Mouse (Mus musculus) hematopoietic stem cell, adult 5-6 weeks (primary cell): ENCODE measurements at regions not wholly inside any gene's neighbourhood (a gene's known extent, or its start where the extent isn't known, plus 50 kb on each side); places are given as distances from the start of the nearest gene placed in this dataset.

Experiments used
- ATAC-seq, 2 experiments: fragments of 125-278 bp in 1 of 2; replicated peaks in 1 of 2; 2 replicates each; pipeline ENCODE4 v1.8.0; 2016 to 2017; ENCODE audit warnings: inconsistent platforms in 2 of 2, mild to moderate bottlenecking in 2 of 2, moderate number of reproducible peaks in 2 of 2, low read depth in 1 of 2, moderate TSS enrichment in 1 of 2; ENCODE audit not compliant: low FRiP score in 2 of 2, poor library complexity in 2 of 2, severe bottlenecking in 2 of 2, insufficient read depth in 1 of 2, low TSS enrichment in 1 of 2

DNA sequence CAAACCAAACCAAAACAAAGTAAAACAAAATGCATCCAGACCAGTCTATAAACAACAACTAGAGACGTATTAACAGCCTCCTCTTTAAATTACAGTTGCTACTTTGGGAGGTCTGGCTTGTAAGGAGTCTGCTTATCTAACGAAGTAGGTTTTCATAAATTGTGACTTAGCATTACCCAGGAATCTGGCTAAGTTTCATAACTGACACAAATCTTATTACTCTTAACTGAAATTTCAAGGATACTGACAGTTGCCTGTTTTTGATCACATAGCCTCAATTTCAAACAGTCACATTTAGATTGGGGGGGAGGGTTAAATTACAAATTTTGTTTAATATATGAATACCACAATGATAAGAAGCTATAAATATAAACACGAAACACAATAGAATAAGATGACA is 2097.5 kb downstream of the 9330182O14Rik start:
- ATAC-seq, result no peak

DNA sequence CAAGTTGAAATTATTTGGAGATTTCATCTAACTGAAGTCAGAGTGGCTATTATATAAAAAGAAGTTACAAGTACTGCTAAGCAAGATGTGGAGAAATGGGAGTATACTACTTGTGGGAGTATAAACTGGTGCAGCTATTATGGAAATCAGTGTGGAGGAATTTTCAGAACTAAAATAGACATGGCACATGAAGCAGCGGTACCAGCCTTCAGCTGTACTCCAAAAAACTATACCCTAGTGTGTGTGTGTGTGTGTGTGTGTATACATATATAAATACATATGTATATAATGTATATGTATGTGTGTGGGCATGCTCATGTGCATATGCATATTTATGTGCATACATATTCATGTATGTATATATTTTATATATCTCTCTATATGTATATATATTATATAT is 2112.6 kb downstream of the 9330182O14Rik start:
- no peak; a peak in 1 of 4 replicates for ATAC-seq

DNA sequence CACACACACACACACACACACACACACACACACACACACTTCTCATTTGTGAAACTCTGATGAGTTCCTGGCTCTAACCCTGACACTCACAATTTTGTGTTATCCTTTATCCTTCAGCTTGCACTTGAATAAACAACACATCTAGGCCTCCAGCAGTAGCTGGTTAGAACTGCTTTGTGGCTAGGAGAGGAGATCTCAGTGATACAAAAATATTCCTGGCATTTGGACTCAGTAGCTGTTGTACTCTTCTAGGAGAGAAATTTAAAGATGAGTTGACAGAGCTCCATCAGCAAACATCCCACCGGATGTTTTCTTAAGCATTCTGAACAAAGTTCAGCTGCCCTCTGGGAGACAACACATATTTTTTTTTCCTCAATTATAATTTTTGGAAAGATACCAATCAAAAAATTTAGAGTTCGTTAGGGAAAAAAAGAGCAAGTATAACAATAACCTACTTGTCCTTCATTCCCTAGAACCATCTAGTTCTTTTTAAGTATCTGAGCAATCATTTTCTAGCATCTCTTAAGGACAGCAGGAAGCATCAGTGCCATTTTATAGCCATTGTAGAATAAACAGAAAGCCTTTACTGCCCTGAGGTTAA is 2118.7 kb downstream of the 9330182O14Rik start:
- no peak for ATAC-seq

DNA sequence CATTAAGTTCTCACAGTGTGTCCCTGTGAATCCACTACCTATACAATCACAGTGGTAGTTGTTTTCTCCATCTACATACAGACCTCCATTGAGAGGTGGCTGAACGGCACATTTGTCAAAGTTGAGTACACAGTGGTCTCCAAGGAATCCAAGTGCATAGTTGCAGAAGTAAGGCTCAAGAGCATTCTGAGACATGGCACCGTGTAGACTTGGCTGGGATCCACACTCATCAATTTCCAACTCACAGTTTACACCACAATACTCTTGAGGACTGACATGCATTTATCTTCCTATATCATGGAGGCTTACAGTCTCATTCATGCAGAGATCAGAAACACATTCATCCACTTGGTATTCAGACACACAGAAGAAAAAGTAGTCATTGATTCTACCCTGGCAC is 2122.2 kb downstream of the 9330182O14Rik start:
- no peak for ATAC-seq

DNA sequence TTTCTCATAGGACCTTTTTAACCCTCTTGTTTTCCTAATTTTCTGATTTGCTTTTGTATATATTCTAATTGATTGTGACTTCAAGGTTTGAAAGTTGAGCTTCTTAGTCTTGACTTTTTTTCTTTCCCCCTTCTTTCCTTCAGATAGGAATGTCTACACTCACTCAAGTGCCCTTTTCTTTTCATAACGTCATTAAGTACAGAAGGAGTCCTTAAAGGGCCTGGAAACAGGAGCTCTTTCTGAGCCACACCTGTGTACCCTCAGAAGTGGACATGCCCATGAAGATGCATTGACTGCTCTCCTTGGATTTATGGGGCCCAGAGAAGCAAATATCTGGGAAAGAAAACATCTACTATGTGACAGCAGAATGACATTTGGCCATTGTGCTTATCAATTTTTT is 2141.0 kb downstream of the 9330182O14Rik start:
- no peak for ATAC-seq

DNA sequence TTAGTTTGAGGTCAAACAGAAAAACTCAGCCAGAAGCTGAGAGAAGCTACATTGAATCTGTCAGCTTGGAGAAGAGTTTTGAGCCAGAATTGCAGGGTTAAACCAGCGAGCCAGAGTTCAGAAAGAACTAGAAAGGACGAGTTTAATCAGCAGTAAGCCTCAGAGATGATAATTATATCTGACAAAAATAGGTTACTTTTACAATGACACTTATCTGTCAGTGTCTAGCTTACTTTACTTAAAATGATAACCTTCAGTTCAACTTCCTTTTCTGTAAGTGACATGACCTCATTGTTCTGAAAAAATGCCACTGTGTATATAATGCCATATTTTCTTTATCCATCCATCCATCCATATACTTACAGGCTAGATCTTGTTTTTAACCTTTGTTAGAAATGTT is 2143.1 kb downstream of the 9330182O14Rik start:
- no peak for ATAC-seq

DNA sequence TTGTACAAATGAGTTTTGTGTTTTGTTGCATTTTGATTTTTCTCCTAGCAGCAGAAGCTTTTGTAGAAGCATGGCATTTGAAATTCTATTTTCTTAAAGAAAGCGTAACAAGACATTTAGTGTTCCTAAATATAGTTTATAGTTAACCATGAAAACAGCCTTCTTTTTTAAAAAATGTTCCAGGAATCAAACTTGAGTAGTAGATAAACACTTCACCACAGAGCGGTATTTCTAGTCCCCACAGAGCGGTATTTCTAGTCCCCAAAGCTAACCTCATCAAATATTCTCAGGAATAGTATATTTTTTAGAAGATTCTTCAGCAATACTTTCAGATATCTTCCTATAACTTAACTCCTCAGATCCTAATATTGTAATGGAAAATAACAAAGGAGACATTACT is 2146.6 kb downstream of the 9330182O14Rik start:
- ATAC-seq, result no peak

DNA sequence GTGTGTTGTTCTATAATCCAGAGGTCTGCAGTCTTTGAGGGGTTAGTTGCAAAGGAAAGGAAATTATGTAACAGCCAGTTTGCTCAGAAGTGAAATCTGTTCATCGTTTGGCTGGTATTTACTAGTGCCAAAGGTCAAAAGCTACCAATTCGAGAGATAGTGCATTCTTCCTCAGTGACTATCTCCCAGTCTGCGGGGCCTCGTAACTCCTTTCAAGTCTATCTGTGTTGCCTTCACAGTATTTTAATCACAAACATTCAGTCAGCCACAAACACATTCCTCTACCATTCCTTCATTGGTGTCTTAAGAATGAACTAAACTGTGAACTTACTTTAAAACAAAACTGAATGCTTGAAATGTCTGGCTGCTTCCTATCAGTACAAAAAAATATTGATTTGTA is 2162.2 kb downstream of the 9330182O14Rik start:
- no peak for ATAC-seq

DNA sequence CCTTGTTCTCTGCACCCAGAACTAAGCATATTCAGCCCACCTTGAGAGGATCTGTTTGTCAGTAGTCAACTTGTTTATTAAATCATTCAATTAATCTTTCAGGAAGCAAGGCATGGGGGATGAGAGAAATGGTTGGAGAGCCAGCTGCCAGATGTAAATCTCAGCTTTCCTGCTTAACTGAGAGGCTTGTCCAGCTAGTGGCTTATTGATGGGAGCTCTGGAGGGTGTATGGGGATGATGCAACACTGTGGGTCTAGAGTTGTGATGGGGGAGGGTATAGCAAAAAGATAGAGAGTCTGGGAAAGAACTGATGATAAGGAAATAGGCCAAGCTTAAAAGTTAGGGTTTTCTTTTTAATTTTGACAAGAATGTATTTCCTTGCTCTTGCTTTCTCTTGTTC is 2163.3 kb downstream of the 9330182O14Rik start:
- no peak for ATAC-seq

DNA sequence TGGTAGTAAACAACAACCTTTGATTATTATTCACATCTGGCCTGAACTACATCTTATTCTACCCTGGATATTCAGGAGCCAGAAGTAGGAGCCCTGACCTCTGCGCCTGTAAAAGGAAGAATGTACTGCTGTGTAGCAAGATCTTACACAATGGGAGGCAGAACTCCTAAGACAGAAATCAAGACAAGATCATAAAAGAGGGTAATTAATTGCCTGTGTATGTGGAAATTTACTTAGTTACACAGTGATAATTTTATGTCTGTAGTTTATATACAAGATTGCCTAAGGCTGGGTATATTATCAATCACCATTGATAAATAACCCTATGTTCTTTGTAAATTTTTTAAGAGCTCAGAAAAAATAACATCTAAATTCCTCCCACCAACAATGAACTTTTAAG is 2167.8 kb downstream of the 9330182O14Rik start:
- no peak for ATAC-seq

DNA sequence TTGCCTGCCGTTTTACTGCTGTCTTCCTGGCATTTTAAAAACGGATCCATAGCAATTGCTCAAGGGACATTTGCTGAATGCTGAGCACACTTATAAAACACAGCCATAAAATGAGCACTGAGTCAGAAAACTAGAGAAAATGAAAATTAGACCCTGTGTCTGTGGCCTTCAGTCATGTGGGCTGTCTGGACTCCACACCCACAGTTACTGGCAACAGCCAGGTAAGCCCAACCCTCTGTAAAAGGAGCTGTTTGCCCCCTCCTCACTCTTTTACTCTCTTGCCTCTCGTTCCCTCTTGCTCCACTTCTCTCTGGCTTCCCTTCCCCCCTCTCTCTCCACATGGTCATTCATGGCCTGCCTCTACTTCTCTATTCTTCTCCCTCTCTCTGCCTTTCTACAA is 2169.9 kb downstream of the 9330182O14Rik start:
- no peak for ATAC-seq

DNA sequence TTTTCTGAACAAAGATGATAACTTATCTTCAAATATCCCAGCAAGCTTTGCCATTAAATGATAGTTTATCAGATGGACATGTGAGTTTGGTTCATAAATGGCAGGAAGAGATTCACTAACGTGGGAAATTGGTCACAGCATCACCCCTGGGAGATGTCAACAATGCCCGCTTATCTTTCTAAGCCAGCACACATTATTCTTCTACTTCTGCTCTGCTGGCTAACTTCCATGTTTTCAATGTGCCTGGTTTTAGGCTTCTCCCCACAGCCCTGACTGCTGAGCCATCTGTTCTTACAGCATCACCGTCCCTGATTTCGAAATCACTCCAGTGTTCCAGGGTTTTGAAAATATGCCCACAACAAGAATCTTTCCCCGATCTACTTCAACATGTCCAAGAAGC is 2175.4 kb downstream of the 9330182O14Rik start:
- ATAC-seq, result 0 out of 4 replicates have a peak, but pooled peaks of 1 of the 2 experiments have one; percentile 27

DNA sequence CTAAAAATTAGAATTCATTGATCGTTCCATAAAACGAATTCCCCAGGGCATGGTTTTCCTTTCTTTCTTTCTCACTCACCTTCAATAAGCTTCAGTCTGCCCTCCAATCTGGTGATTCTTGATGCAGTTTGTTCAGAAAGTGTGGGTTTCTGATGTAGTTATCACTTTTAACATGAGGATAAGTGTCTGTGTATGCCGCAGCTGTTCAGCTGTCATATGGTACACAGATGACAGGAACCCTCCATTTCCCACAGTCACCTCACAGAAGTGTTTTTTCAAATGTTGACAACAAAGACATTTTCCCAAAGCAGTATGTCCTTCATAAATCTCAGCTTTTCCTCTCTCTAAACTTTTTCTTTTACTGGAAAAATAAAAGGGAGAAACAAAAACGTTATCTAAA is 2177.0 kb downstream of the 9330182O14Rik start:
- no peak for ATAC-seq

DNA sequence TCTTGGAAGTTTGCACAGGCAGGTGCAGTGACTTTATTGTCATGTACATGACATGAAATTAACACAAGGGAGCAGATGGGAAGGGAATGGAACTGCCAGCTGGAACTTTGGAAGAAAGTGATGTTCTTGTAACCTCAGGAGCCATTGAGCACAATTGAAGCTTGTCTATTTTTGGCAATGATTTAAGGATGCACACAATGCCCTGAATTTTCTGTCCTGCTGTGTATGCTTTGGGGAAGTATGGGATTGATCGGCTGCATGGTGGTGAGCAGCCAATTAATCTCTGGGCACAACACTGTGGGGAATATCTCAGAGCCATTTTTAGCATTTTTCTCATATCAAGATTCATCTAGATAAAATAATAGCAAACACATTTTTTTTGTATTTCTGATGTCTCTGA is 2186.2 kb downstream of the 9330182O14Rik start:
- no peak for ATAC-seq

DNA sequence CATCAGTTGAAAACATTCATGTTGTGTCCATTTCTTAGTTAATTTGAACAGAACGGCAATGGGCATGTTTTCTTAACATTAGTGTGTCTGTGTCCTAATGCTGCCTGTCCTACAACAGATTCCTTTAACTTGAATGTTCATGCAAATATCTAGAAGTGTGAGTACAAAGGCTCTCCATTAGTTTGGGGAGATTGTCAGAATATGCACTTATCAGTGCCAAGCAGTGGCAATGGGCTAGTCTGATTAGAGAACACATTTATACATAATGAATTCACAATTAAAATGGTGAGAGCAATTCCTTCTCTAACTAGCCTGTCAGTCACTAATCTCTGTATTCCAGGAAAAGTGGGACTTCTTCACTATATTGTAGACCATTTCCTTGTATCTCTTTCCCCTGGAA is 2188.8 kb downstream of the 9330182O14Rik start:
- no peak for ATAC-seq

DNA sequence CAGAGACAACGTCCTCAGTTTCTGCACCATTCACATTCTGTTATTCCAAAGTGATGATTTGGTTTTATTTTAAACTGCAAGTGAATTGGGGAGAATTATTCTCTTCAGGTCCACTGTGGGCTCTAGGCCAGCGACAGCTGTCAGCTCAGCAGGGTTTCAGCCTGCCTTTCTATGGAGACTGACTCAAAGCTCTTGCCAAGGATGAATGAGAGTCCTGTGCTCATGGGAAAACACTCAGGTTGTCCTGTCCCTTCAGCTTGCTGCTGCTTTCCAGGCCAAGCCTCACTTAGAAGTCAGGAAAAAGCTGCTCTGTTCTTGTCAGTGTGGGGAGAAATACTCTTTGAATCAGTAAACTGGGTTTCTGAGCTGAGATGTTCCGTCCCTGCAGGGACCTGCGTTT is 2191.1 kb downstream of the 9330182O14Rik start:
- ATAC-seq, result no peak

DNA sequence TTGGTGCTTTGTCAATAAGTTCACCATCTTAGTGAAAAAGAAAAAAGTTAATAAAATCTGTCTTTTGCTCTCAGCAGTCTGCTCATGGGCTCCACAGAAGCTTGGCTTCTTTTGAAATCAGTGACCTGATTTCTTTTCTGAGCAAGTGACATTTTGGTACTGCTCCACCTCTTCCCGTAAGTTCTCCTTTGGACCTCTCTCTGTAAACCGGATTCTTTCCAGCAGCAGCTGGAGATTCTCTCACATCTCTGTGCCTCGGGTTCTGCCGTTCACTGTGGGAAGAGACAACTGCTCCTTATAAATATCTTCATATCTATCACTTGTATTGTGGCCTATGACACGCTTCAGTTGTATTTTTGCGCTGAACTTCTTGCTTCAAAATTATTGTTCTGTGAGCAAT is 2194.4 kb downstream of the 9330182O14Rik start:
- no peak for ATAC-seq

DNA sequence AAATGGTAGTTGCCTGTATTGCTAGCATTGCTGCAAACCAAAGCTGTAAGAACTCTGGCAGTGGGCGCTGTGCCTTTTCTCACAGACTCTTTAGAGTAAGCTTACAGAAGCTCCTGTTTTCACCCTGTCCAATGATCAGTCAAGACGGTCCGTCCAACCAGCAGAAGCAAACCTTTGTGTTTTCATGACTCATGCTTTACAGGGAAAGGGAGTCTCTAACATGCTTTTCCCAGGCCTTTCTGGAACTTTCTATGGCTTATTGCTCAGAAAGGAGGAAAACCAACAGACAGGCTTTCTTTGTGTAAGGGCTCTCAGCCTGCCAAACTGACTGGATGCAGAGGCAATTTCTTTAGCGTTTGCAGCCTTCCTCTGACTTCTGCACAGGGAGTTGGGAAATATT is 2195.6 kb downstream of the 9330182O14Rik start:
- ATAC-seq, result no peak

DNA sequence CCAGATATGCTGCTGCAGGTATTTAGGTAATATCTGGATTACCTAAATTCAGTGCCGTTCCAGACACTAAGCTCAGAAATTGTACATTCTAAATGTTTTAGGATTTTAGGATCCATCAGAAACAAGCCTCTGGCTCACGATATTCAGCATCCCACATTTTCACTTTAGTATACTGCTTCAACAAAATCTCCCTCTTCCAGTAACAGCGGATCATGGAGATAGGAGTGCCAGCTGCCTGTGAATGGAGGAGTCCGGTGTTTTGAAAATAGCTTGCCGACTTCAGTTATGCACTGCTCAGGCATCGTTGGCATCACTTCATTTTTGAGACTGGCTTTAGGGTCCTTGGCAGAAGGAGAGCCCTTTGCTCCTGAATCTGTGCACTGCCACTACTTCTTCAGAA is 2199.5 kb downstream of the 9330182O14Rik start:
- no peak for ATAC-seq

DNA sequence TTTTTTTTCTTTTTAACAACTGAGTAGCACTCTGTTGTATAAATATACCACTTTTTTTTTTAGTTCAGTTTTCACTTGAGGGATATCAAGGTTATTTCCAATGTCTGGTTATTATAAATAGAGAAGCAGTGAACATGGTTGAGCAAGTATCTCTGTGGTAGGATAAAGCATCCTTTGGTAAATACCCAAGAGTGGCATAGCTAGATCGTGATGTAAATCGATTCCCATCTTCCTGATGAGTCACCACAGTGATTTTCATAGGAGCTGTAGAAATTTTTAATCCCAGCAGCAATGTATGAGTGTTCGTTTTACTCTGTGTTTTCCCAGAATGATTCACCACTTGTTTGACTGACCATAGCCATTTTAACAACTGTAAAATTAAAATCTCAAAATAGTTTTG is 2212.0 kb downstream of the 9330182O14Rik start:
- ATAC-seq, result no peak
